Mouse (Mus musculus): ENCODE results near the gene Iqcj. TPM values are rescaled to one million over a fixed set of nuclear protein-coding genes. Genes with fewer than 3 reads are reported as not detected.

Gene Iqcj
- polyA plus RNA-seq, 1 experiment: not detected

DNA sequence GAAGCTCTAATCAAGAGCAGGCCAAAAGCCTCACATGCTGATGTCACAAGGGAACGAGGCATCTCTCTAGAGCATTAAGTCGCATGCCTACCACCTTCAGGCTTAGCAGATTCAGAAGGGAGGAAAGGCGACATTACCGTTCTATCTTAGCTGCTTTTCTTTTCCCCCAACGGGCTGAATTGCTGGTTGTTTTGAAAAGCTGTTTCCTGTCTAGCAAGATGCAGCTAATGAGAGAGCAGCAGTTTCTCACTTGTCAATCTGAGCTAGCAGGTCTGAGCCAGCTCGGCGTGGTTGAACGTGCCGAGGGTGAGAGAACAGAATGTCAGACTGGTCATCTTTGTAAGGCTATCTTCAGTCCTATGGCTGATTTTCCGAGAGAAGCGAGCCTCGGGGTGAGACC is 91.3 kb downstream of the Iqcj start:
- H3K79me2 ChIP-seq (ENCODE audit: control insufficient read depth, insufficient read depth): no peaks in the 10 kb centered on the region
- H3ac ChIP-seq (ENCODE audit: control insufficient read depth, insufficient read length, low read depth): no peak overlapping the region
- no peak for TF ChIP-seq FOSL1 (IDR thresholded peaks at IDR 0.05; ENCODE audit: insufficient read depth, low read length, poor library complexity, severe bottlenecking)
- TF ChIP-seq USF1 (IDR thresholded peaks at IDR 0.05; ENCODE audit: low read depth): no peak
- no peaks in the 10 kb centered on the region for H3K79me3 ChIP-seq (ENCODE audit: low read depth)
- H3K4me3 ChIP-seq (ENCODE audit: insufficient read depth, poor library complexity, severe bottlenecking): no peak overlapping the region
- no peaks in the 10 kb centered on the region for H3K27me3 ChIP-seq (ENCODE audit: control insufficient read depth, insufficient read depth, insufficient read length)
- no peaks in the 10 kb centered on the region for H3K36me3 ChIP-seq (ENCODE audit: control insufficient read depth, insufficient read depth)

DNA sequence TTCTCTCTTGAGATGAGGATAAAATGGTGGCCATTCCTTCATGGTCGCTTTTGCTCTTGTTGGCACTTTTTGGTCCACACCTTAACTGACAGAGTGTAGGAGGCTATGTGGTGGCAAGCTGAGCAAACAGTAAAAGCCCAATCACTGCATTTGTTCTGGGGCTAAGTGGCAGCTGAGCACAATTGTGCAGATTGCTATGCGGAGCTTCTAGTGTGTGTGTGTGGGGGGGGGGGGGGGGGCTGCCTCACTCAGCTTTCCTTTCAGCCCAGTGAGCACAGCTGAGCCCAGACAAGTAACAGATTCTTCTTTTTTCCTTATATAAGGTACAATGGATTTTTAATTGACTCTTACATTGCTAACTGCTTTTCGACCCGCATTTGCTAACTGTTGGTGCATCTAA is 110.4 kb downstream of the Iqcj start:
- no peaks in the 10 kb centered on the region for H3K27me3 ChIP-seq (ENCODE audit: control insufficient read depth, insufficient read depth, insufficient read length)
- H3ac ChIP-seq (ENCODE audit: control insufficient read depth, insufficient read length, low read depth): no peak overlapping the region

DNA sequence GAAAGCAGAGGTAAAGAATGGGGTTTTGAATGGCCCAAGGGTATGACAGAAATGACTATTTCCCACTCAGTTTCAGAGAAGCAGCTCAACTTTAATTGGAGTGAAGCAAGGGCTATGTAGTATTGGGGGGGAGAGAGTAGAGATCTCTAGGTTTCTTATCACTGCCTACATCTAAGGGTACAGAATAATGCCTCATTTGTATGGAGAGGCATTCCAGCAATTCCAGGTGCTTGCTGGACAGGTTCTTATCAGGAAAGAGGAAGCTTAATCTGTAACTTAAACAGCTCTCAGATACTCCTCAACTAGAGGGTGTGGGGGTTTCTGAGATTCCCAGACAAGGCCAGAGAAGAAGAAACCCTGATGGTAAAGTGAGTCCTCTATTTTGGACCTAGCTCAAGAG is 120.3 kb downstream of the Iqcj start:
- Histone ChIP-seq H3K27me3 (ENCODE audit: control insufficient read depth, insufficient read depth, insufficient read length) (no peaks in the 10 kb centered on the region), H3K79me3 (ENCODE audit: low read depth) (no peaks in the 10 kb centered on the region), H3K36me3 (ENCODE audit: control insufficient read depth, insufficient read depth) (no peaks in the 10 kb centered on the region), H3K79me2 (ENCODE audit: control insufficient read depth, insufficient read depth) (no peaks in the 10 kb centered on the region), H3ac (ENCODE audit: control insufficient read depth, insufficient read length, low read depth) (no peak overlapping the region), H3K4me3 (ENCODE audit: insufficient read depth, poor library complexity, severe bottlenecking) (no peak overlapping the region)
- TF ChIP-seq FOSL1 (IDR thresholded peaks at IDR 0.05; ENCODE audit: insufficient read depth, low read length, poor library complexity, severe bottlenecking) (no peak), USF1 (IDR thresholded peaks at IDR 0.05; ENCODE audit: low read depth) (no peak), CTCF (IDR thresholded peaks at IDR 0.05; ENCODE audit: control insufficient read depth, insufficient read depth, insufficient read length) (no peak), MAX (IDR thresholded peaks at IDR 0.05) (no peak), CEBPB (IDR thresholded peaks at IDR 0.05; ENCODE audit: low read depth) (no peak), MYOD1 (IDR thresholded peaks at IDR 0.05; ENCODE audit: control insufficient read depth, insufficient read length, low read depth) (no peak), MYOG (IDR thresholded peaks at IDR 0.05; ENCODE audit: control insufficient read depth, extremely low read depth, insufficient read length) (no peak)

More for the DNA sequence above, 110.4 kb downstream of the Iqcj start:
- Histone ChIP-seq H3K79me2 (ENCODE audit: control insufficient read depth, insufficient read depth) (no peaks in the 10 kb centered on the region), H3K79me3 (ENCODE audit: low read depth) (no peaks in the 10 kb centered on the region), H3K4me3 (ENCODE audit: insufficient read depth, poor library complexity, severe bottlenecking) (no peak overlapping the region), H3K36me3 (ENCODE audit: control insufficient read depth, insufficient read depth) (no peaks in the 10 kb centered on the region)
- TF ChIP-seq MYOG (IDR thresholded peaks at IDR 0.05; ENCODE audit: control insufficient read depth, extremely low read depth, insufficient read length): no peak
- TF ChIP-seq MYOD1 (IDR thresholded peaks at IDR 0.05; ENCODE audit: control insufficient read depth, insufficient read length, low read depth): no peak
- TF ChIP-seq MAX (IDR thresholded peaks at IDR 0.05): no peak
- TF ChIP-seq FOSL1 (IDR thresholded peaks at IDR 0.05; ENCODE audit: insufficient read depth, low read length, poor library complexity, severe bottlenecking): no peak
- TF ChIP-seq CTCF (IDR thresholded peaks at IDR 0.05; ENCODE audit: control insufficient read depth, insufficient read depth, insufficient read length): no peak
- no peak for TF ChIP-seq USF1 (IDR thresholded peaks at IDR 0.05; ENCODE audit: low read depth)
- no peak for TF ChIP-seq CEBPB (IDR thresholded peaks at IDR 0.05; ENCODE audit: low read depth)

DNA sequence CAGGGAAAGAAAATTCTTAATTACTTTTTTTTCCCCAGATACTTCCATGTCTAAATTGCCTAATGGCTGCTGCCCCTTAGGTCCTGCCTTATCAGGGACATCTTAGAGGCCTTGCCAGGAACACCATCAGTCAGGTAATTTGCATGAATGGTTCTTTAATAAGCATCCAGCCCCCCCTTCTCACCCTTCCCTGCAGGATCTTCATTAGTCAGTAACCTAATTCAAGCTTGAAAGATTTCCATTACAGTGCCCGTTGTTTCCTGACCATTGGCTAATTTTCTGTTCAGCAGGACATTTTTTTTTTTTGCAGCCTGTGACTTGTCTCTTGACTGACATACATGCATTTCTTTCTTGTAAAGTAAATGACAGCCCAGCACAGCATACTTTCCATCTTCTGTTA is 123.8 kb downstream of the Iqcj start:
- Histone ChIP-seq H3K79me3 (ENCODE audit: low read depth) (no peaks in the 10 kb centered on the region), H3K36me3 (ENCODE audit: control insufficient read depth, insufficient read depth) (no peaks in the 10 kb centered on the region), H3K79me2 (ENCODE audit: control insufficient read depth, insufficient read depth) (no peaks in the 10 kb centered on the region), H3K27me3 (ENCODE audit: control insufficient read depth, insufficient read depth, insufficient read length) (no peaks in the 10 kb centered on the region), H3ac (ENCODE audit: control insufficient read depth, insufficient read length, low read depth) (no peak overlapping the region), H3K4me3 (ENCODE audit: insufficient read depth, poor library complexity, severe bottlenecking) (no peak overlapping the region)
- TF ChIP-seq MYOG (IDR thresholded peaks at IDR 0.05; ENCODE audit: control insufficient read depth, extremely low read depth, insufficient read length) (no peak), CTCF (IDR thresholded peaks at IDR 0.05; ENCODE audit: control insufficient read depth, insufficient read depth, insufficient read length) (no peak), MYOD1 (IDR thresholded peaks at IDR 0.05; ENCODE audit: control insufficient read depth, insufficient read length, low read depth) (no peak), FOSL1 (IDR thresholded peaks at IDR 0.05; ENCODE audit: insufficient read depth, low read length, poor library complexity, severe bottlenecking) (no peak), MAX (IDR thresholded peaks at IDR 0.05) (no peak), CEBPB (IDR thresholded peaks at IDR 0.05; ENCODE audit: low read depth) (no peak), USF1 (IDR thresholded peaks at IDR 0.05; ENCODE audit: low read depth) (no peak)

DNA sequence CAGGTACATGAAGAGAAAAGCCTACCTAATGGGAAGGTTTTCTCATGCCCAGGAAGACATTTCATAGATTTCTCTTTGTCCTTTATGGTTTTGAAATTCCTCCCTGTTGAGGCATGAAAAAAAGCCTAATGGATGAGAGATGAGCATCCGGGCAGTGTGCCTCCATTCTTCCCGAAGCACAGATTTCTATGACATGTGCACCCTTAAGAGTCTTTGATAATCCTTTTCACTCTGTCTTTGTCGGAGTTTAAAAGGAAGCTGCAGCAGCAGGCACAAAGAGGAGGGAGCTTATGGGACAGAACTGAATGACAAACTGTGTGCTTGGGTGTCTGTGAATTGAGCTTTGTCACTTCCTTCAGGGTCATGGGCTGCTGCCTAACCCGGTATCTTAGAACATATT is 127.4 kb downstream of the Iqcj start:
- TF ChIP-seq CTCF (IDR thresholded peaks at IDR 0.05; ENCODE audit: control insufficient read depth, insufficient read depth, insufficient read length): no peak
- no peak for TF ChIP-seq USF1 (IDR thresholded peaks at IDR 0.05; ENCODE audit: low read depth)
- TF ChIP-seq MAX (IDR thresholded peaks at IDR 0.05): no peak
- no peak for TF ChIP-seq CEBPB (IDR thresholded peaks at IDR 0.05; ENCODE audit: low read depth)
- no peaks in the 10 kb centered on the region for H3K27me3 ChIP-seq (ENCODE audit: control insufficient read depth, insufficient read depth, insufficient read length)

DNA sequence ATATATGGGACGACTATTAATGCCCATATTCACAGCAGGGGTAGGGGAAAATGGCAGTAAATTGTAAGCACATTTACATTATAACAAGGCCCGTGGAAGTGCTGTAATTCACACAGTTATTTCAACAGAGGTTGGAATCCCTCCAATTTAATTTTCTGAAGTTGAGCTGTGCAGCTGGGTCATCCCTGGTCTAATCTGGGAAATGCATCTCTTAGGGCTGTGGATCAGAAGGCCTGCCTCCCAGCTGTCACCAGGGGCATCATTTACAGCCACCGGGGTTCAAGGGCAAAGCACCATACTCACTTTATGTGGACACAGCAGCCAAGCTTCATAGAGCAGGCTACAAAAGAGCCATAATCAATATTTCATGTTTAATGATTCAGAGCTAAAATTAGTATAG is 144.1 kb downstream of the Iqcj start:
- H3K27me3 ChIP-seq (ENCODE audit: control insufficient read depth, insufficient read depth, insufficient read length): no peaks in the 10 kb centered on the region
- TF ChIP-seq FOSL1 (IDR thresholded peaks at IDR 0.05; ENCODE audit: insufficient read depth, low read length, poor library complexity, severe bottlenecking): no peak
- TF ChIP-seq MAX (IDR thresholded peaks at IDR 0.05): no peak

More for the DNA sequence above, 127.4 kb downstream of the Iqcj start:
- H3K79me3 ChIP-seq (ENCODE audit: low read depth): no peaks in the 10 kb centered on the region
- no peak overlapping the region for H3ac ChIP-seq (ENCODE audit: control insufficient read depth, insufficient read length, low read depth)
- no peaks in the 10 kb centered on the region for H3K36me3 ChIP-seq (ENCODE audit: control insufficient read depth, insufficient read depth)
- no peaks in the 10 kb centered on the region for H3K79me2 ChIP-seq (ENCODE audit: control insufficient read depth, insufficient read depth)
- no peak overlapping the region for H3K4me3 ChIP-seq (ENCODE audit: insufficient read depth, poor library complexity, severe bottlenecking)

More for the DNA sequence above, 144.1 kb downstream of the Iqcj start:
- H3K79me3 ChIP-seq (ENCODE audit: low read depth): no peaks in the 10 kb centered on the region
- no peaks in the 10 kb centered on the region for H3K36me3 ChIP-seq (ENCODE audit: control insufficient read depth, insufficient read depth)
- H3K79me2 ChIP-seq (ENCODE audit: control insufficient read depth, insufficient read depth): no peaks in the 10 kb centered on the region
- no peak overlapping the region for H3K4me3 ChIP-seq (ENCODE audit: insufficient read depth, poor library complexity, severe bottlenecking)
- no peak overlapping the region for H3ac ChIP-seq (ENCODE audit: control insufficient read depth, insufficient read length, low read depth)

All from C2C12 (cell line).